Mouse (Mus musculus) heart, postnatal 0 days (tissue): ENCODE measurements around the gene Gimap8. TPM values are rescaled to one million over a fixed set of nuclear protein-coding genes. Genes with fewer than 3 reads are reported as not detected.
"Not testable (repeated sequence)": the region's sequence is repeated elsewhere in the genome, so short reads cannot be mapped to it uniquely, and the experiment has no call there.

Experiments
- ATAC-seq: fragments of 200-750 bp; cut with Nextera tagmentation; 2 replicates; pipeline ENCODE4 v1.8.0; 2017; ENCODE audit warnings: low read depth, moderate number of reproducible peaks, moderate library complexity; ENCODE audit not compliant: insufficient read depth
- DNase-seq: peaks from one replicate; pipeline ENCODE4 v3.0.0-alpha.2; 2016; ENCODE audit warnings: low spot score
- H3K27ac ChIP-seq: fragments of 300-500 bp; sonication (generic); 2 replicates; pipeline ENCODE4 v1.5.1; 2014; ENCODE audit warnings: low read depth, mild to moderate bottlenecking
- H3K27me3 ChIP-seq: fragments of 300-500 bp; sonication (generic); 2 replicates; pipeline ENCODE4 v1.6.1; 2014; ENCODE audit warnings: low read length, mixed read lengths; ENCODE audit not compliant: control insufficient read depth, insufficient read depth
- H3K36me3 ChIP-seq: fragments of 300-500 bp; sonication (generic); replicated peaks from 2 replicates; pipeline ENCODE4 v1.6.1; 2014; ENCODE audit warnings: low read length, mixed read lengths; ENCODE audit not compliant: control insufficient read depth, insufficient read depth
- H3K4me1 ChIP-seq: fragments of 300-500 bp; sonication (generic); 2 replicates; pipeline ENCODE4 v1.6.1; 2014; ENCODE audit warnings: antibody characterized with exemption; ENCODE audit not compliant: control insufficient read depth, insufficient read depth
- H3K4me2 ChIP-seq: fragments of 300-500 bp; sonication (generic); 2 replicates; pipeline ENCODE4 v1.6.1; 2014; ENCODE audit warnings: low read depth, mild to moderate bottlenecking, low read length, moderate library complexity
- H3K4me3 ChIP-seq: fragments of 300-500 bp; sonication (generic); 2 replicates; pipeline ENCODE4 v1.5.1; 2014; ENCODE audit warnings: low read depth, low read length
- H3K9ac ChIP-seq: fragments of 300-500 bp; sonication (generic); replicated peaks from 2 replicates; pipeline ENCODE4 v1.6.1; 2014; ENCODE audit warnings: low read depth, low read length, mixed read lengths
- H3K9me3 ChIP-seq: fragments of 300-500 bp; sonication (generic); replicated peaks from 2 replicates; pipeline ENCODE4 v1.6.1; 2016; ENCODE audit warnings: low read length; ENCODE audit not compliant: control insufficient read depth
- CTCF ChIP-seq: IDR thresholded peaks from 2 replicates; pipeline ENCODE4 v1.5.1; 2016; ENCODE audit warnings: antibody characterized with exemption, control low read depth, low read depth
- EP300 ChIP-seq: IDR thresholded peaks from 2 replicates; pipeline ENCODE4 v1.6.1; 2016; ENCODE audit warnings: antibody characterized with exemption, low read depth
- WGBS: fragments of 180-500 bp; shearing (Covaris S2); extraction: QIAGEN DNeasy Blood & Tissue Kit; methylation state at CpG from one replicate; pipeline ENCODE4 v1.1.7; 2014; 5-methylcytosine and 5-hydroxymethylcytosine counted together
- polyA plus RNA-seq: library from polyadenylated mRNA; unstranded; fragments of >200 nt; fragmentation: Nextera tagmentation; extraction: Ambion mirVana; gene quantifications from 2 replicates; pipeline ENCODE4 v1.2.1, GENCODE M21; 2015
- total RNA-seq: library from RNA; depleted of rRNA; stranded (reverse); fragments of >200 nt; gene quantifications from 2 replicates; pipeline ENCODE4 v1.2.3, GENCODE M21; 2014; ENCODE audit warnings: low replicate concordance

Gimap8 gene
- total and polyA plus RNA-seq, 2 experiments from 2014 or later: 0.15 to 2.7 TPM

- H3K27ac ChIP-seq: no peak overlapping the region; the same call in 1 of the 2 replicates
Measured at GRCm38 (mm10) chr6:48679701-48680100, 32.7 kb downstream of the Gimap8 start.

GRCm38 (mm10) chr6:48680421-48680820 is 33.4 kb downstream of the Gimap8 start:
- Histone ChIP-seq H3K27ac (no peak overlapping the region), H3K9ac (no peak overlapping the region)
- WGBS: 62% methylated on average over 5 of the region's 5 CpGs

More at GRCm38 (mm10) chr6:48679701-48680100, 32.7 kb downstream of the Gimap8 start:
- Histone ChIP-seq H3K4me2 (no peak overlapping the region), H3K4me3 (no peak overlapping the region), H3K9me3 (no peaks in the 10 kb centered on the region), H3K27me3 (no peaks in the 10 kb centered on the region), H3K9ac (no peak overlapping the region), H3K4me1 (no peaks in the 10 kb centered on the region), H3K36me3 (no peaks in the 10 kb centered on the region)
- TF ChIP-seq CTCF (no peak), EP300 (no peak)
- ATAC-seq (no peak), DNase-seq (no peak)
- 71% methylated on average over 6 of the region's 6 CpGs for WGBS

GRCm38 (mm10) chr6:48681472-48682090 is 34.5 kb downstream of the Gimap8 start:
- H3K9ac ChIP-seq: no peak overlapping the region
- no peak for DNase-seq
- H3K27me3 ChIP-seq: no peaks in the 10 kb centered on the region
- H3K4me2 ChIP-seq: no peak overlapping the region
- H3K4me1 ChIP-seq: no peaks in the 10 kb centered on the region
- H3K9me3 ChIP-seq: no peaks in the 10 kb centered on the region
- TF ChIP-seq CTCF (no peak), EP300 (peak; percentile 55; the same call in 1 of the 2 replicates)
- H3K27ac ChIP-seq: peak overlapping the region; percentile 55
- ATAC-seq: no peak; the same call in 1 of the 2 replicates
- WGBS: 41% methylated on average over 3 of the region's 3 CpGs
- no peaks in the 10 kb centered on the region for H3K36me3 ChIP-seq
- H3K4me3 ChIP-seq: no peak overlapping the region

More at GRCm38 (mm10) chr6:48680421-48680820, 33.4 kb downstream of the Gimap8 start:
- no peak overlapping the region for H3K4me2 ChIP-seq
- TF ChIP-seq CTCF: no peak
- no peak for TF ChIP-seq EP300
- no peak for ATAC-seq
- no peaks in the 10 kb centered on the region for H3K4me1 ChIP-seq
- no peak for DNase-seq
- no peaks in the 10 kb centered on the region for H3K9me3 ChIP-seq
- no peaks in the 10 kb centered on the region for H3K36me3 ChIP-seq
- H3K4me3 ChIP-seq: no peak overlapping the region
- H3K27me3 ChIP-seq: no peaks in the 10 kb centered on the region

DNA sequence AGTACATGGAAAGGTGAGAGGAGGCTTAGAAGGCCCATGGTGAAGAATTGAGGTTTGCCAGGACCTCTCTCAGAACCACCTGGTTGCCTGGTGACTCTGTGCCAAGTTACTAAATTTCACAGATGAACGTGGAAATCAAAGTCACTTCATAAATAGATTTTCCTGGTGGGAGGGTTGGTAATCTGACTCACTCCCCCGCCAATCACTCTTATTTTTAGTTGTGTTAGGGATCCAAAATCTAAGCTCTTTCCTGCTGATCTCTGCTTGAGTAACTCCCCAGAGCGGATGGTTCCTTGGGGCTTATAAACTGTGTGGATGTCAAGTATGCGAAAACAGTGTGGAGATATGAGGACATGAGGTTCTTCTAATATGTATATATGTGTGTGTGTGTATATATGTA is 35.2 kb downstream of the Gimap8 start:
- Histone ChIP-seq H3K4me2 (no peak overlapping the region), H3K27ac (peak overlapping the region; percentile 55), H3K4me3 (no peak overlapping the region), H3K9me3 (no peaks in the 10 kb centered on the region), H3K36me3 (no peaks in the 10 kb centered on the region), H3K27me3 (no peaks in the 10 kb centered on the region), H3K4me1 (no peaks in the 10 kb centered on the region), H3K9ac (no peak overlapping the region)
- ATAC-seq (no peak), DNase-seq (no peak)
- WGBS: 51% methylated on average over 4 of the region's 4 CpGs
- TF ChIP-seq CTCF (no peak), EP300 (no peak)

GRCm38 (mm10) chr6:48683263-48683821 is 36.3 kb downstream of the Gimap8 start:
- not testable (repeated sequence) for H3K4me3 ChIP-seq, H3K9ac ChIP-seq, H3K4me2 ChIP-seq, H3K27me3 ChIP-seq, DNase-seq, ATAC-seq, H3K27ac ChIP-seq, H3K36me3 ChIP-seq, H3K9me3 ChIP-seq, H3K4me1 ChIP-seq
- 97% methylated on average over 3 of the region's 4 CpGs for WGBS
